Mouse (Mus musculus) testis, adult 2 months (tissue): ENCODE measurements around the gene Tmem208.

ENCODE experiments used
- CTCF ChIP-seq: fragments of 200-500 bp; IDR thresholded peaks from 2 replicates; pipeline ENCODE4 v1.5.1; 2012; ENCODE audit warnings: low read depth, mild to moderate bottlenecking, inconsistent platforms, low read length, moderate library complexity; ENCODE audit not compliant: control insufficient read depth, insufficient read depth, insufficient replicate concordance
- POLR2A ChIP-seq: fragments of 200-500 bp; IDR thresholded peaks from 2 replicates; pipeline ENCODE4 v1.6.1; 2012; ENCODE audit warnings: low read depth, mild to moderate bottlenecking, inconsistent platforms, low read length, moderate library complexity; ENCODE audit not compliant: control insufficient read depth

DNA sequence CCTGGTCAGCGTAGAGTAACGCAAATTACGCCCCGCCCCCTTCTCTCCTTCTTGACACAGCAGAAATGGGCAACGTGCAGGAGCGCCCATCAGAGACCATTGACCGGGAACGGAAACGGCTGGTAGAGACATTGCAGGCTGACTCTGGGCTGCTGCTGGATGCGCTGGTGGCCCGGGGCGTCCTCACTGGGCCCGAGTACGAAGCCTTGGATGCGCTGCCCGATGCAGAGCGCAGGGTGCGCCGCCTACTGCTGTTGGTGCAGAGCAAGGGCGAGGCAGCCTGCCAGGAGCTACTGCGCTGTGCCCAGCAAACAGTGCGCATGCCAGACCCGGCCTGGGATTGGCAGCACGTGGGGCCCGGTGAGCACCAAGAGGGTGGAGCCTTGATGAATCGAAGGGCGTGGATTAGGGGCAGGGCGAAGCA, 47.2 kb upstream of the Tmem208 start:
- TF ChIP-seq POLR2A = no peak
- TF ChIP-seq CTCF = no peak
